Mouse (Mus musculus) small intestine, adult 2 months (tissue): Measurements from ENCODE around the gene Sprn.

ENCODE experiments used
- CTCF ChIP-seq: fragments of 200-500 bp; IDR thresholded peaks from 2 replicates; pipeline ENCODE4 v1.5.1; 2012; ENCODE audit warnings: low read depth, mild to moderate bottlenecking, control low read depth, inconsistent platforms, low read length, moderate library complexity, mixed read lengths; ENCODE audit not compliant: insufficient replicate concordance, insufficient read length; ENCODE audit errors: extremely low read depth
- POLR2A ChIP-seq: fragments of 200-500 bp; IDR thresholded peaks from 2 replicates; pipeline ENCODE4 v1.6.1; 2012; ENCODE audit warnings: low read depth, mild to moderate bottlenecking, control low read depth, inconsistent platforms, low read length, moderate library complexity

GRCm38 (mm10) chr7:140201090-140201489, 46.4 kb upstream of the Sprn start:
- TF ChIP-seq CTCF (no peak), POLR2A (no peak)
